20 mouse cellular contexts compared by ENCODE assay signal in genomic region chr2:172971865-172972264, GRCm38 (mm10). TPM values are rescaled to one million over a fixed set of nuclear protein-coding genes. Genes with fewer than 3 reads are reported as not detected.
DNase-seq lines count a peak whose midpoint lies in the region; TF ChIP-seq lines count a peak whose summit lies in the region.
"Had no signal": no experiment of that assay in that cellular context is flagged by ENCODE, and none has a peak within 500 bp of the region (broad histone marks: within the 10 kb centered on the region; RNA-seq: fewer than 3 reads in every experiment).

No protein-coding gene starts in this region.

- peaks cover 15 to 32% of the 10 kb centered on the region in 2 experiments for H3K4me1 ChIP-seq in CH12.LX (ENCODE audit: control insufficient read depth in 1 of 2, insufficient read depth in 2 of 2)

- in situ Hi-C loops in CH12.LX (cut with MboI; ENCODE audit: low pct_ligation_motif_present, low pct_unique_long_range_greater_than_20kb, low sequenced_read_pairs), result no loop called here

- no peak for TF ChIP-seq POLR2A in CH12.LX (IDR thresholded peaks at IDR 0.05; ENCODE audit: low read depth, low read length)

- dilution Hi-C loops in CH12.LX (cut with MboI; ENCODE audit: extremely low pct_ligation_motif_present, extremely low pct_unique_long_range_greater_than_20kb, low sequenced_read_pairs), result no loop called here

- H3K9me3 ChIP-seq in CH12.LX (replicated peaks; ENCODE audit: low read length), result no peaks in the 10 kb centered on the region

- no peak for TF ChIP-seq CTCF in CH12.LX (conservative IDR thresholded peaks at IDR 0.05 in 1 of 2, IDR thresholded peaks at IDR 0.05 in 1 of 2; ENCODE audit: low read depth in 2 of 2, low read length in 2 of 2)

- H3K36me3 ChIP-seq in CH12.LX (replicated peaks in 1 of 2; ENCODE audit: control insufficient read depth in 1 of 2, insufficient read depth in 1 of 2, low read length in 1 of 2), result no peaks in the 10 kb centered on the region
- H3K36me3 ChIP-seq: G1E had no signal

- DNase-seq in CH12.LX (ENCODE audit: extremely low read depth), result no peak
- DNase-seq in gastrocnemius, postnatal 10 days, result no peak
- DNase-seq: adrenal gland, adult 2 months; adrenal gland, adult 8-10 months; adrenal gland, postnatal 10 days; adrenal gland, postnatal 14 days; adrenal gland, postnatal 25 days; adrenal gland, postnatal 36 days; B cell, adult 2 months; cerebellum, adult 11 months; cerebellum, adult 11-12 months; cerebellum, adult 18-20 months; cerebellum, adult 2 months; cerebellum, adult 8-10 months had no signal

- H3K79me2 ChIP-seq in CH12.LX (replicated peaks; ENCODE audit: control insufficient read depth, extremely low read depth, insufficient read depth, poor library complexity, severe bottlenecking), result no peaks in the 10 kb centered on the region

- peak; percentile 55 for TF ChIP-seq EP300 in CH12.LX (IDR thresholded peaks at IDR 0.05; ENCODE audit: low read length)

- H3K27me3 ChIP-seq in CH12.LX (replicated peaks), result peaks cover 2% of the 10 kb centered on the region
- H3K27me3 ChIP-seq: Patski had no signal

- H3K9ac ChIP-seq in CH12.LX (ENCODE audit: insufficient read depth, low read depth), result no peak overlapping the region

- H3K4me2 ChIP-seq in CH12.LX (ENCODE audit: insufficient read depth, low read depth, poor library complexity, severe bottlenecking), result no peak overlapping the region

- no peak overlapping the region for H3K4me3 ChIP-seq in CH12.LX (replicated peaks in 1 of 3; ENCODE audit: low read depth in 2 of 3, low read length in 2 of 3, poor library complexity in 1 of 3)

- TF ChIP-seq RAD21 in CH12.LX (IDR thresholded peaks at IDR 0.05; ENCODE audit: low read depth, low read length), result no peak

- H3K27ac ChIP-seq in CH12.LX (ENCODE audit: insufficient read depth, low read depth), result no peak overlapping the region

TF ChIP-seq in CH12.LX, 34 proteins besides CTCF, POLR2A, EP300 and RAD21:
- TF ChIP-seq ZMIZ1 (IDR thresholded peaks at IDR 0.05; ENCODE audit: low read depth, low read length) (no peak), E2F4 (IDR thresholded peaks at IDR 0.05; ENCODE audit: insufficient replicate concordance, low read depth, low read length) (no peak), MXI1 (IDR thresholded peaks at IDR 0.05; ENCODE audit: low read depth, low read length) (no peak), ETS1 (conservative IDR thresholded peaks at IDR 0.05; ENCODE audit: low read depth, low read length) (no peak; the same call in 1 of the 2 replicates), BHLHE40 (IDR thresholded peaks at IDR 0.05; ENCODE audit: low read depth, low read length) (peak; percentile 29; the same call in 1 of the 2 replicates), ELF1 (IDR thresholded peaks at IDR 0.05; ENCODE audit: low read depth, low read length) (no peak), UBTF (IDR thresholded peaks at IDR 0.05; ENCODE audit: low read depth, low read length) (no peak), ZKSCAN1 (IDR thresholded peaks at IDR 0.05; ENCODE audit: borderline replicate concordance, low read depth, low read length) (no peak), POLR2AphosphoS2 (IDR thresholded peaks at IDR 0.05; ENCODE audit: low read depth, low read length) (no peak), KAT2A (IDR thresholded peaks at IDR 0.05; ENCODE audit: insufficient replicate concordance, low read length) (no peak), SMC3 (IDR thresholded peaks at IDR 0.05; ENCODE audit: low read depth, low read length) (no peak), MEF2A (IDR thresholded peaks at IDR 0.05; ENCODE audit: borderline replicate concordance, low read depth, low read length) (0 out of 2 replicates have a peak, but pooled peaks have one; percentile 21), RCOR1 (conservative IDR thresholded peaks at IDR 0.05; ENCODE audit: low read depth, low read length) (no peak; the same call in 1 of the 2 replicates), NRF1 (IDR thresholded peaks at IDR 0.05; ENCODE audit: low read depth, low read length) (no peak), IRF4 (IDR thresholded peaks at IDR 0.05; ENCODE audit: low read depth, low read length) (peak; percentile 93), HCFC1 (IDR thresholded peaks at IDR 0.05; ENCODE audit: low read depth, low read length) (no peak), JUND (conservative IDR thresholded peaks at IDR 0.05; ENCODE audit: low read depth, low read length) (no peak), CHD1 (IDR thresholded peaks at IDR 0.05; ENCODE audit: low read depth, low read length) (peak; percentile 96), SIN3A (IDR thresholded peaks at IDR 0.05; ENCODE audit: low read length) (no peak), NELFE (IDR thresholded peaks at IDR 0.05; ENCODE audit: low read depth, low read length) (no peak), ZNF384 (IDR thresholded peaks at IDR 0.05; ENCODE audit: low read depth, low read length) (no peak), CHD2 (IDR thresholded peaks at IDR 0.05; ENCODE audit: low read length) (peak; percentile 44), ZC3H11A (IDR thresholded peaks at IDR 0.05; ENCODE audit: low read depth, low read length) (no peak), USF2 (conservative IDR thresholded peaks at IDR 0.05; ENCODE audit: low read depth, low read length) (no peak), JUN (IDR thresholded peaks at IDR 0.05; ENCODE audit: insufficient read depth, low read depth, low read length) (peak; percentile 32), MAX (IDR thresholded peaks at IDR 0.05; ENCODE audit: low read length) (no peak), MAFK (IDR thresholded peaks at IDR 0.05; ENCODE audit: insufficient replicate concordance, low read length) (0 out of 2 replicates have a peak, but pooled peaks have one; percentile 43), PAX5 (IDR thresholded peaks at IDR 0.05; ENCODE audit: low read length) (no peak), TCF12 (IDR thresholded peaks at IDR 0.05; ENCODE audit: low read depth, low read length) (peak; percentile 20; the same call in 1 of the 2 replicates)
TF ChIP-seq in CH12.LX: peak in this region for 8.

RNA-seq across cellular contexts. Expression of gene Spo11, which starts 5.6 kb away (rescaled TPM):
- total RNA-seq in CH12.LX (2012; rRNA removed) (0.13 and 0.34 TPM in 2 replicates), CH12.LX (2014; rRNA removed) (not detected in 2 replicates)
- 0.08 and 0.16 TPM in 2 replicates for polyA plus RNA-seq in CH12.LX (2012; ENCODE audit: insufficient read length, low read depth)
- total RNA-seq in gastrocnemius, postnatal 10 days (2021), result not detected
- total RNA-seq: adrenal gland, adult 18-20 months; adrenal gland, adult 2 months; adrenal gland, adult 8-10 months; adrenal gland, postnatal 10 days; adrenal gland, postnatal 14 days; adrenal gland, postnatal 25 days; adrenal gland, postnatal 36 days; adrenal gland, postnatal 4 days; G1E; MEL had no signal
- polyA plus RNA-seq: adrenal gland, adult 2 months; C2C12; G1E had no signal

RNA-seq across cellular contexts. Expression of gene Rae1, which starts 28.1 kb away (rescaled TPM):
- total RNA-seq in CH12.LX (2012; rRNA removed) (86.3 and 97.7 TPM in 2 replicates), CH12.LX (2014; rRNA removed) (114 and 115 TPM in 2 replicates)
- 86.1 and 95.0 TPM in 2 replicates for polyA plus RNA-seq in CH12.LX (2012; ENCODE audit: insufficient read length, low read depth)
- total RNA-seq in gastrocnemius, postnatal 10 days (2021), result 10 to 100 TPM; 27.9 to 31.5 TPM

RNA-seq across cellular contexts. Expression of gene Bmp7, which starts 31.7 kb away (rescaled TPM):
- total RNA-seq in CH12.LX (2012; rRNA removed) (0.34 and 0.47 TPM in 2 replicates), CH12.LX (2014; rRNA removed) (0.16 and 0.69 TPM in 2 replicates)
- polyA plus RNA-seq in CH12.LX (2012; ENCODE audit: insufficient read length, low read depth), result 0.31 and 0.51 TPM in 2 replicates
- total RNA-seq in gastrocnemius, postnatal 10 days (2021), result 1 to 10 TPM; 1.6 to 2.4 TPM
- total RNA-seq: MEL had no signal
- polyA plus RNA-seq: G1E had no signal

RNA-seq across cellular contexts. Expression of gene Rbm38, which starts 48.4 kb away (rescaled TPM):
- 19.4 and 20.7 TPM in 2 replicates for total RNA-seq in CH12.LX (2012; rRNA removed)
- 11.3 and 14.4 TPM in 2 replicates for total RNA-seq in CH12.LX (2014; rRNA removed)
- 83.9 and 85.4 TPM in 2 replicates for polyA plus RNA-seq in CH12.LX (2012; ENCODE audit: insufficient read length, low read depth)
- 100 to 1,000 TPM; 121 to 129 TPM for total RNA-seq in gastrocnemius, postnatal 10 days (2021)
